12 mouse cellular contexts compared by ENCODE assay signal in the genomic region with DNA sequence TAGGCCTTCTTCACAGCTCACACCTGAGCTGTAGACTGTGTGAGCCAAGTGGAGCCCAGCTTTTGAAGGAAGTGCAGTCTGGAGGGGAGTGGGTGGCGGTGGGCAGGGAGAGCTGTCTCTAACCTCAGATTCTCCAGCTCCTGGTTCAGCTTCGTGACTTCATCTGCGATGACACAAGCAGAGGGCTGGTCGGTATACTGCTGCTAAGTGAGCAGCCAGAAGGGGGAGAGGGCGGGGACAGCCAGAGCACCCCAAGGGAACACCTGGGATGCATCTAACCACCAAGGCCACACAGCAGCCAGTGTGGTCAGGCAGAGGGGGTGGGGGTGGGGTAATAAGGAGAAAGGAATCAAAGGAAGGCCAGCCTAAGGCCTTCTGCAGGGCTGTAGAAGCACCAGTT. TPM values are rescaled to one million over a fixed set of nuclear protein-coding genes. Genes with fewer than 3 reads are reported as not detected.
DNase-seq lines count a peak whose midpoint lies in the region; ATAC-seq lines count a peak whose summit lies in the region.
"Had no signal": no experiment of that assay in that cellular context is flagged by ENCODE, and none has a peak within 500 bp of the region (broad histone marks: within the 10 kb centered on the region; RNA-seq: fewer than 3 reads in every experiment).

No protein-coding gene starts in this region.

- no peak overlapping the region for H3K4me3 ChIP-seq in kidney, embryonic 16.5 days (ENCODE audit: low read length)
- H3K4me3 ChIP-seq in brown adipose tissue, adult 24 weeks (ENCODE audit: insufficient read depth, low read depth, low read length), result peak overlapping the region; percentile 67
- no peak overlapping the region for H3K4me3 ChIP-seq in stomach, embryonic 15.5 days (replicated peaks)
- no peak overlapping the region for H3K4me3 ChIP-seq in forebrain, embryonic 13.5 days
- H3K4me3 ChIP-seq: forebrain, embryonic 12.5 days had no signal

- DNase-seq in CD4-positive, CD25-positive, alpha-beta regulatory T cell, adult 2 months (ENCODE audit: low read depth, low spot score), result peak; percentile 27
- DNase-seq in kidney, postnatal 25 days, result no peak
- no peak for DNase-seq in cerebellum, adult 8-10 months
- DNase-seq: cerebellum, adult 9-11 months; kidney, adult 11 months; left cerebral cortex, postnatal 4 days had no signal

- no peak overlapping the region for H3K27ac ChIP-seq in kidney, embryonic 16.5 days (ENCODE audit: low read length)
- H3K27ac ChIP-seq in brown adipose tissue, adult 24 weeks (replicated peaks; ENCODE audit: low read depth, low read length), result no peak overlapping the region
- H3K27ac ChIP-seq in stomach, embryonic 15.5 days, result no peak overlapping the region
- H3K27ac ChIP-seq in forebrain, embryonic 13.5 days, result no peak overlapping the region
- H3K27ac ChIP-seq: forebrain, embryonic 12.5 days had no signal

- no peak overlapping the region for H3K9ac ChIP-seq in kidney, embryonic 16.5 days (replicated peaks; ENCODE audit: low read length)
- H3K9ac ChIP-seq in stomach, embryonic 15.5 days, result no peak overlapping the region
- no peak overlapping the region for H3K9ac ChIP-seq in forebrain, embryonic 13.5 days
- H3K9ac ChIP-seq: forebrain, embryonic 12.5 days had no signal

- H3K9me3 ChIP-seq in kidney, embryonic 16.5 days (ENCODE audit: low read length), result no peaks in the 10 kb centered on the region
- no peaks in the 10 kb centered on the region for H3K9me3 ChIP-seq in stomach, embryonic 15.5 days
- no peaks in the 10 kb centered on the region for H3K9me3 ChIP-seq in forebrain, embryonic 13.5 days (replicated peaks)
- H3K9me3 ChIP-seq: forebrain, embryonic 12.5 days had no signal

- H3K27me3 ChIP-seq in kidney, embryonic 16.5 days (ENCODE audit: insufficient read depth, low read length), result no peaks in the 10 kb centered on the region; the same call in 1 of the 2 replicates
- no peaks in the 10 kb centered on the region for H3K27me3 ChIP-seq in stomach, embryonic 15.5 days (replicated peaks)
- H3K27me3 ChIP-seq in forebrain, embryonic 13.5 days, result peaks cover 37% of the 10 kb centered on the region

- peaks cover 17% of the 10 kb centered on the region for H3K4me1 ChIP-seq in kidney, embryonic 16.5 days (ENCODE audit: insufficient read depth, low read length)
- H3K4me1 ChIP-seq in brown adipose tissue, adult 24 weeks (ENCODE audit: control insufficient read depth, insufficient read depth, insufficient read length, low read length), result peaks cover 9% of the 10 kb centered on the region; the same call in 1 of the 2 replicates
- H3K4me1 ChIP-seq in stomach, embryonic 15.5 days, result peaks cover 11% of the 10 kb centered on the region; the same call in 1 of the 2 replicates
- peaks cover 5% of the 10 kb centered on the region; the same call in 1 of the 2 replicates for H3K4me1 ChIP-seq in forebrain, embryonic 13.5 days

- H3K36me3 ChIP-seq in kidney, embryonic 16.5 days (ENCODE audit: insufficient read depth, low read length), result no peaks in the 10 kb centered on the region
- H3K36me3 ChIP-seq in stomach, embryonic 15.5 days, result no peaks in the 10 kb centered on the region
- no peaks in the 10 kb centered on the region for H3K36me3 ChIP-seq in forebrain, embryonic 13.5 days (ENCODE audit: poor library complexity, severe bottlenecking)
- H3K36me3 ChIP-seq: forebrain, embryonic 12.5 days had no signal

- peak overlapping the region; percentile 60; the same call in 1 of the 2 replicates for H3K4me2 ChIP-seq in kidney, embryonic 16.5 days (replicated peaks; ENCODE audit: low read depth, low read length)
- peak overlapping the region; percentile 78 for H3K4me2 ChIP-seq in stomach, embryonic 15.5 days
- no peak overlapping the region for H3K4me2 ChIP-seq in forebrain, embryonic 13.5 days
- H3K4me2 ChIP-seq: forebrain, embryonic 12.5 days had no signal

- WGBS in kidney, embryonic 16.5 days, result 74% methylated on average over 5 of the region's 5 CpGs
- WGBS in stomach, embryonic 15.5 days, result 60% methylated on average over 5 of the region's 5 CpGs
- WGBS in forebrain, embryonic 13.5 days, result 72% methylated on average over 5 of the region's 5 CpGs

- ATAC-seq in CD4-positive, CD25-positive, alpha-beta regulatory T cell, adult 4 months, result no peak
- no peak for ATAC-seq in kidney, embryonic 16.5 days (ENCODE audit: low FRiP score, low TSS enrichment)
- no peak for ATAC-seq in stomach, embryonic 15.5 days (ENCODE audit: insufficient read depth, low FRiP score, low read depth)
- ATAC-seq in forebrain, embryonic 13.5 days, result no peak

RNA-seq across cellular contexts. Expression of gene Bst2, which starts 1.6 kb away (rescaled TPM):
- 100 to 1,000 TPM in 1 of 2 experiments, 10 to 100 TPM in 1; 75.3 to 150 TPM for polyA plus RNA-seq in CD4-positive, CD25-positive, alpha-beta regulatory T cell, adult 4 months (2017; shearing (Covaris generic))
- polyA plus RNA-seq in kidney, embryonic 16.5 days (2015; fragmentation: Nextera tagmentation; extraction: Ambion mirVana), result 53.6 and 55.6 TPM in 2 replicates
- 17.3 and 38.4 TPM in 2 replicates for polyA plus RNA-seq in brown adipose tissue, adult 24 weeks (2012; ENCODE audit: insufficient read depth, insufficient read length, missing spikeins)
- polyA plus RNA-seq in stomach, embryonic 15.5 days (2015; fragmentation: Nextera tagmentation; extraction: Ambion mirVana), result 52.3 and 53.9 TPM in 2 replicates
- 7.6 and 8.3 TPM in 2 replicates for polyA plus RNA-seq in forebrain, embryonic 13.5 days (2015; fragmentation: Nextera tagmentation; extraction: Ambion mirVana)

RNA-seq across cellular contexts. Expression of gene Mvb12a, which starts 7.1 kb away (rescaled TPM):
- 10 to 100 TPM; 45.1 to 58.2 TPM for polyA plus RNA-seq in CD4-positive, CD25-positive, alpha-beta regulatory T cell, adult 4 months (2017; shearing (Covaris generic))
- polyA plus RNA-seq in kidney, embryonic 16.5 days (2015; fragmentation: Nextera tagmentation; extraction: Ambion mirVana), result 114 and 118 TPM in 2 replicates
- polyA plus RNA-seq in brown adipose tissue, adult 24 weeks (2012; ENCODE audit: insufficient read depth, insufficient read length, missing spikeins), result 29.7 and 30.9 TPM in 2 replicates
- 97.6 and 107 TPM in 2 replicates for polyA plus RNA-seq in stomach, embryonic 15.5 days (2015; fragmentation: Nextera tagmentation; extraction: Ambion mirVana)
- 52.9 and 55.3 TPM in 2 replicates for polyA plus RNA-seq in forebrain, embryonic 13.5 days (2015; fragmentation: Nextera tagmentation; extraction: Ambion mirVana)

RNA-seq across cellular contexts. Expression of gene Ccdc194, which starts 10.2 kb away (rescaled TPM):
- not detected for polyA plus RNA-seq in CD4-positive, CD25-positive, alpha-beta regulatory T cell, adult 4 months (2017; shearing (Covaris generic))
- polyA plus RNA-seq in kidney, embryonic 16.5 days (2015; fragmentation: Nextera tagmentation; extraction: Ambion mirVana), result 0.15 and 0.61 TPM in 2 replicates
- polyA plus RNA-seq in brown adipose tissue, adult 24 weeks (2012; ENCODE audit: insufficient read depth, insufficient read length, missing spikeins), result not detected in 2 replicates
- polyA plus RNA-seq in stomach, embryonic 15.5 days (2015; fragmentation: Nextera tagmentation; extraction: Ambion mirVana), result 0.27 and 0.49 TPM in 2 replicates
- polyA plus RNA-seq in forebrain, embryonic 13.5 days (2015; fragmentation: Nextera tagmentation; extraction: Ambion mirVana), result 0.09 and 0.13 TPM in 2 replicates

RNA-seq across cellular contexts. Expression of gene Tmem221, which starts 23.0 kb away (rescaled TPM):
- polyA plus RNA-seq in CD4-positive, CD25-positive, alpha-beta regulatory T cell, adult 4 months (2017; shearing (Covaris generic)), result under 1 TPM in 1 of 2 experiments, not detected in 1; 0.79 TPM
- 16.3 and 16.7 TPM in 2 replicates for polyA plus RNA-seq in kidney, embryonic 16.5 days (2015; fragmentation: Nextera tagmentation; extraction: Ambion mirVana)
- not detected in 2 replicates for polyA plus RNA-seq in brown adipose tissue, adult 24 weeks (2012; ENCODE audit: insufficient read depth, insufficient read length, missing spikeins)
- 4.0 and 7.1 TPM in 2 replicates for polyA plus RNA-seq in stomach, embryonic 15.5 days (2015; fragmentation: Nextera tagmentation; extraction: Ambion mirVana)
- not detected in 2 replicates for polyA plus RNA-seq in forebrain, embryonic 13.5 days (2015; fragmentation: Nextera tagmentation; extraction: Ambion mirVana)

RNA-seq across cellular contexts. Expression of gene Plvap, which starts 24.1 kb away (rescaled TPM):
- not detected for polyA plus RNA-seq in CD4-positive, CD25-positive, alpha-beta regulatory T cell, adult 4 months (2017; shearing (Covaris generic))
- polyA plus RNA-seq in kidney, embryonic 16.5 days (2015; fragmentation: Nextera tagmentation; extraction: Ambion mirVana), result 165 TPM in 2 replicates
- 4.3 and 6.1 TPM in 2 replicates for polyA plus RNA-seq in brown adipose tissue, adult 24 weeks (2012; ENCODE audit: insufficient read depth, insufficient read length, missing spikeins)
- polyA plus RNA-seq in stomach, embryonic 15.5 days (2015; fragmentation: Nextera tagmentation; extraction: Ambion mirVana), result 84.8 and 90.0 TPM in 2 replicates
- polyA plus RNA-seq in forebrain, embryonic 13.5 days (2015; fragmentation: Nextera tagmentation; extraction: Ambion mirVana), result 13.6 and 14.0 TPM in 2 replicates
